Mouse (Mus musculus) limb, embryonic 12.5 days (tissue): ENCODE results near the gene Prpf8. TPM values are rescaled to one million over a fixed set of nuclear protein-coding genes. Genes with fewer than 3 reads are reported as not detected.

Experiments
- ATAC-seq: fragments of 200-750 bp; cut with Nextera tagmentation; 2 replicates; pipeline ENCODE4 v1.8.0; 2017; ENCODE audit warnings: low read depth, moderate TSS enrichment; ENCODE audit not compliant: insufficient number of reproducible peaks, insufficient read depth, low FRiP score, low TSS enrichment
- H3K27ac ChIP-seq: fragments of 300-500 bp; sonication (generic); 2 replicates; pipeline ENCODE4 v1.5.1; 2016; ENCODE audit warnings: mild to moderate bottlenecking, moderate library complexity
- H3K27me3 ChIP-seq: fragments of 300-500 bp; sonication (generic); 2 replicates; pipeline ENCODE4 v1.6.1; 2016; ENCODE audit warnings: mild to moderate bottlenecking, moderate library complexity
- H3K36me3 ChIP-seq: fragments of 300-500 bp; sonication (generic); 2 replicates; pipeline ENCODE4 v1.6.1; 2016; ENCODE audit warnings: mild to moderate bottlenecking, moderate library complexity
- H3K4me1 ChIP-seq: fragments of 300-500 bp; sonication (generic); replicated peaks from 2 replicates; pipeline ENCODE4 v1.6.1; 2016
- H3K4me2 ChIP-seq: fragments of 300-500 bp; sonication (generic); 2 replicates; pipeline ENCODE4 v1.6.1; 2016; ENCODE audit warnings: mild to moderate bottlenecking, moderate library complexity
- H3K4me3 ChIP-seq: fragments of 300-500 bp; sonication (generic); replicated peaks from 2 replicates; pipeline ENCODE4 v1.5.1; 2016; ENCODE audit warnings: mild to moderate bottlenecking
- H3K9ac ChIP-seq: fragments of 300-500 bp; sonication (generic); replicated peaks from 2 replicates; pipeline ENCODE4 v1.6.1; 2016; ENCODE audit warnings: mild to moderate bottlenecking, moderate library complexity
- H3K9me3 ChIP-seq: fragments of 300-500 bp; sonication (generic); 2 replicates; pipeline ENCODE4 v1.6.1; 2016; ENCODE audit warnings: mild to moderate bottlenecking, moderate library complexity
- WGBS: fragments of 180-500 bp; shearing (Covaris S2); methylation state at CpG from one replicate; pipeline ENCODE4 v1.1.7; 2016; 5-methylcytosine and 5-hydroxymethylcytosine counted together
- polyA plus RNA-seq: library from polyadenylated mRNA; unstranded; fragments of >200 nt; fragmentation: Nextera tagmentation; extraction: Ambion mirVana; gene quantifications from 2 replicates; pipeline ENCODE4 v1.2.1, GENCODE M21; 2016

Prpf8 gene
- polyA plus RNA-seq, 1 experiment from 2014 or later = 83.0 TPM

- Histone ChIP-seq H3K27ac (no peak overlapping the region), H3K4me2 (no peak overlapping the region), H3K9me3 (no peaks in the 10 kb centered on the region), H3K4me3 (no peak overlapping the region), H3K9ac (no peak overlapping the region), H3K27me3 (no peaks in the 10 kb centered on the region), H3K4me1 (peaks cover 29% of the 10 kb centered on the region), H3K36me3 (peaks cover 61% of the 10 kb centered on the region)
- no peak for ATAC-seq
- WGBS = 56% methylated on average over 8 of the region's 8 CpGs
Observed at GRCm38 (mm10) chr11:75508904-75509303, 22.3 kb downstream of the Prpf8 start.

GRCm38 (mm10) chr11:75509741-75510626, 23.4 kb downstream of the Prpf8 start, which contains the start of gene Rilp:
TSS of gene Rilp (plus strand) at chr11:75510094.
- Histone ChIP-seq H3K27me3 (no peaks in the 10 kb centered on the region), H3K36me3 (peaks cover 50% of the 10 kb centered on the region), H3K4me2 (peak within 1 kb of the TSS; percentile 90), H3K4me1 (peaks cover 36% of the 10 kb centered on the region), H3K9ac (peak within 1 kb of the TSS; percentile 63), H3K9me3 (no peaks in the 10 kb centered on the region), H3K27ac (peak within 1 kb of the TSS; percentile 75), H3K4me3 (peak within 1 kb of the TSS; percentile 52)
- 3% methylated on average over 43 of the region's 43 CpGs for WGBS
- ATAC-seq = peak; percentile 68

- Histone ChIP-seq H3K4me1 (peaks cover 36% of the 10 kb centered on the region), H3K27me3 (no peaks in the 10 kb centered on the region), H3K36me3 (peaks cover 45% of the 10 kb centered on the region), H3K4me2 (peak overlapping the region; percentile 90), H3K9me3 (no peaks in the 10 kb centered on the region), H3K27ac (peak overlapping the region; percentile 75), H3K4me3 (peak overlapping the region; percentile 52), H3K9ac (peak overlapping the region; percentile 63)
- WGBS = 4% methylated on average over 24 of the region's 24 CpGs
- ATAC-seq = peak; percentile 69
Observed at GRCm38 (mm10) chr11:75510627-75510993, 24.0 kb downstream of the Prpf8 start.

DNA sequence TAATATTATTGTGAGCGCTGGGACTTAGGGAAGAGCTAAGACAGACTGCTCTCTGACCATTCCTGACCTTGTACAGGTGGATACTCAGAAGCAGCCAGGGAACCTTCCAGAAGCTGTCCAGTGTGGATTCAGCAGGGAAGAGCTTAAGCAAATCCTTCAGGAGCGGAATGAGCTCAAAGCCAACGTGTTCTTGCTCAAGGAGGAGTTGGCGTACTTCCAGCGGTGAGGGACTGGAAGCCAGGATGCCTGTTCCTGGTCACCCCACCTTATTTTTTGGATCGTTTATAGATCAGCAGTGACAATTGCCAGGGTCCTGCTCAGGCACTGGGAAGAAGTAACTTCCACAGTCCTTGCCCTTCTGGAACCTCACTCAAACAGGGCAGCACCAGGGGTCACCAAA, 24.6 kb downstream of the Prpf8 start:
- Histone ChIP-seq H3K9ac (no peak overlapping the region), H3K36me3 (peaks cover 39% of the 10 kb centered on the region), H3K9me3 (no peaks in the 10 kb centered on the region), H3K4me3 (0 out of 2 replicates have a peak overlapping the region, but pooled peaks have one; percentile 52), H3K27me3 (no peaks in the 10 kb centered on the region), H3K4me1 (peaks cover 36% of the 10 kb centered on the region), H3K27ac (no peak overlapping the region), H3K4me2 (no peak overlapping the region)
- no peak for ATAC-seq
- 88% methylated on average over 6 of the region's 6 CpGs for WGBS

DNA sequence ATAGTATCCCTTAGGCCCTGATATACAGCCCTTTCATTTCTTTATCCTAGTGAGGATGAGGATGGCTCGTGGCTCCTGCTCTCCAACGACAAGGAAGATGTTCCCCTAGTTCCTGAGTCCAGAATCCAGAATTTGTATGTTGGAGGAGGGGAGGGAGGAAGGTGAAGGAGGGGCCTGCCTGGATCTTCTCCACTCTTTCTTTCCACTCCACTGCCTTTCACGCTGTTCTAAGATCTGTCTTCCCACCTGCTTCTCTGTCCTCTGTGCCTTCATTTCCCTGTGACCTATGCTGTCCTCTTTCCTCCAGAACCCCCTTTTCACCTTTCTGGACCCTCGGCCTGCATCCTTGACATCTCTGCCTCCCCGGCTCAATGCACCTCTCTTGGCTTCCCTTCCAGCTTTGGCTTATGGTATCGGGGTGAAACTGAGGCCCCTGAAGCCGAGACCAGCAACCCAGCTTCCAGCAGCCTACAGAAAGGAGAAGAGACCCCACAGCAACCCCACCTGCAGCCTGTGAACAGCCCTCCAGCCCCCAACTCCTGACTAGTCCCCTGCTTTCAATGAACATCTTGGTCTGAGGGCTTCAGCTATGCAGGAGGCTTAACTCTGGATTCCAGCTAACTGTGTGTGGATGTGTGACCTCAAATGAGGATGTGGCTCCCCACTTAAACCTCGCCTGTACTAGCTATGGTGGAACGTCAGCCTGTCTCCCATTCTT, 25.8 kb downstream of the Prpf8 start:
- H3K4me2 ChIP-seq = no peak overlapping the region
- H3K4me3 ChIP-seq = no peak overlapping the region
- no peak for ATAC-seq
- no peaks in the 10 kb centered on the region for H3K9me3 ChIP-seq
- H3K27ac ChIP-seq = no peak overlapping the region
- WGBS = 78% methylated on average over 9 of the region's 9 CpGs
- H3K36me3 ChIP-seq = peaks cover 28% of the 10 kb centered on the region
- no peak overlapping the region for H3K9ac ChIP-seq
- H3K27me3 ChIP-seq = no peaks in the 10 kb centered on the region
- peaks cover 36% of the 10 kb centered on the region for H3K4me1 ChIP-seq

DNA sequence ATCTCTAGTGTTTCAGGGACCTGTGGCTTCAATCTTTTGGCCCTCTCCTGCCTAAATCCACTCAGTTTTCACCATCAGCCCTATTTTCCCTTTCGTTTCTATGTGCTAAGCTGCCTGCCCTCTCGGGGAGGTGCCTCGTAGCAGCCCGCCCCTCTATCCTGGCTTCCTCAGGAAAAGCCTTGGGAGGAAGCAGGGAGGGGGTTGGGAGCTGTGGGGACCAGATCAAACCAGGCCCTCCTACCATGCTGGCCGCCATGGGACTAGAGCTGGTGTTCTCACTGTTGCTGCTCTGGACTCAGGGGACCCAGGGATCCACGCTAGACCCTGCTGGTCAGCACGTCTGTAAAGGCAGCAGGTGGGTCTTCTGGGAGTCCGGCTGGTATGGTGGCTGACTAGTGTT, 26.7 kb downstream of the Prpf8 start, which contains the start of gene Scarf1:
Gene Scarf1 (plus strand): TSS at position 205 of the 400 bp plus-strand sequence.
- Histone ChIP-seq H3K27ac (no peak within 1 kb of the TSS), H3K4me1 (peaks cover 35% of the 10 kb centered on the region), H3K9me3 (no peaks in the 10 kb centered on the region), H3K27me3 (no peaks in the 10 kb centered on the region), H3K36me3 (peaks cover 19% of the 10 kb centered on the region), H3K9ac (no peak within 1 kb of the TSS), H3K4me3 (no peak within 1 kb of the TSS), H3K4me2 (peak within 1 kb of the TSS; percentile 6; the same call in 1 of the 2 replicates)
- no peak for ATAC-seq
- WGBS = 53% methylated on average over 8 of the region's 8 CpGs

GRCm38 (mm10) chr11:75515186-75515585, 28.6 kb downstream of the Prpf8 start:
- H3K27me3 ChIP-seq = no peaks in the 10 kb centered on the region
- H3K4me1 ChIP-seq = peaks cover 17% of the 10 kb centered on the region
- no peak overlapping the region for H3K4me2 ChIP-seq
- WGBS = 90% methylated on average over 25 of the region's 25 CpGs
- no peak overlapping the region for H3K27ac ChIP-seq
- no peaks in the 10 kb centered on the region for H3K9me3 ChIP-seq
- H3K9ac ChIP-seq = no peak overlapping the region
- H3K4me3 ChIP-seq = no peak overlapping the region
- peaks cover 5% of the 10 kb centered on the region; the same call in 1 of the 2 replicates for H3K36me3 ChIP-seq
- ATAC-seq = no peak

DNA sequence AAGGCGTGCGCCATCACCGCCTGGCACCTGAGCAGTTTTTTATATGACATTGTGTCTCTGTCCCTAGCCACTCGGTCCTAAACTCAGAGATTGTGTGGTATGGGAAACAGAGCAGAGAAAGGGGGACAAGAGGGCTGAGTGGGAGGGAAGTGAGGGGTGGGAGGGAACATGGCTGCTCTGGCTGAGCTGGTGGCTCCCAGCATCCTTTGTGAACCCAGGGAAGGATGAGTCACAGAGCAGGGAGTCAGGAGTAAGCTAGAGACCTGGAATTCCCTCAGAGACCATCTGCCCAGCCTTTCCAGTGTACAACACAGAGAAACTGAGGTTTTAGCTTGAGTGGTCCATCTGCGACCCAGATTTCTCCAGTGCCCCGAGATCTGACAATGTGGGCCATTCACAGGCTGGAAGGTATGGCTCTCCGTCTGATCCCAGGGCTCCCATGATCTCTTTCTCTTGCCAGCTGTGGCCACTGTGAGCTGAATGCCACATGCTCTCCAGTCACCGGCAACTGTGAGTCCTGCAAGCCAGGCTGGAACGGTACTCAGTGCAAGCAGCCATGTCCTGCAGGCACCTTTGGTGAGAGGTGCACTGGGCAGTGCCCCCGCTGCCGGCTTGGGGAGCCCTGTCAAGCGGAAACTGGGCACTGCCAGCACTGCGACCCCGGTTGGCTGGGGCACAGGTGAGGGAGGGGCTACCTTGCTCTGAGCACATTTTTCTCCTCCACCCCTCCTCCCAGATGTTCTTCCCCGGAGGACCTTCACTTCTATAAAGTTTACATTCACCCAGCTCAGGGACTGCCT, 33.4 kb downstream of the Prpf8 start:
- Histone ChIP-seq H3K9ac (0 out of 2 replicates have a peak overlapping the region, but pooled peaks have one; percentile 2), H3K27ac (no peak overlapping the region; the same call in 1 of the 2 replicates), H3K27me3 (no peaks in the 10 kb centered on the region), H3K4me1 (peaks cover 4% of the 10 kb centered on the region; the same call in 1 of the 2 replicates), H3K9me3 (no peaks in the 10 kb centered on the region), H3K36me3 (no peaks in the 10 kb centered on the region), H3K4me3 (no peak overlapping the region), H3K4me2 (no peak overlapping the region)
- no peak for ATAC-seq
- WGBS = 76% methylated on average over 15 of the region's 15 CpGs

GRCm38 (mm10) chr11:75521609-75522008, 35.0 kb downstream of the Prpf8 start:
- Histone ChIP-seq H3K4me1 (peaks cover 4% of the 10 kb centered on the region; the same call in 1 of the 2 replicates), H3K9ac (no peak overlapping the region), H3K36me3 (no peaks in the 10 kb centered on the region), H3K4me3 (no peak overlapping the region), H3K9me3 (no peaks in the 10 kb centered on the region), H3K4me2 (no peak overlapping the region), H3K27me3 (no peaks in the 10 kb centered on the region), H3K27ac (no peak overlapping the region)
- WGBS = 84% methylated on average over 4 of the region's 4 CpGs
- ATAC-seq = no peak

DNA sequence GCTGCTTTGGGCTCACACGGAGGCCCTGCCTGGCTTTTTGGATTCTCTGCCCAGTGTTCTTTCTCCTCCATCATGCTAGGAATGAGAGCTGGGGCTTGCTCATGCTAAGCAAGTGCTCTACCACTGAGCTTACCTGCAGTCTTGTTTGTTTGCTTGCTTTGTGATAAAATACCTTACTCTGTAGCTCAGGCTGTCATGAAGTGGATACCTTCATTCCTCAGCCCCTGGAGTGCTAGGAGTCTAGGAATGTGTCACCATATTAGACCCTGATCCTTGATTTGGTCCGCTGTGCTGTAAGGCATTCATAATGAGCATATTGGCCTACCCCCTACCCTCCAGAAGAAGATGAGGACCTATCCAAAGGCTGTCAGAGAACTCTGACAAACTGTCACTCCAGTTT, 36.2 kb downstream of the Prpf8 start:
- no peak overlapping the region for H3K4me3 ChIP-seq
- H3K9ac ChIP-seq = no peak overlapping the region
- H3K27ac ChIP-seq = no peak overlapping the region
- H3K4me1 ChIP-seq = peaks cover 4% of the 10 kb centered on the region; the same call in 1 of the 2 replicates
- 77% methylated on average over 2 of the region's 2 CpGs for WGBS
- no peak overlapping the region for H3K4me2 ChIP-seq
- no peak for ATAC-seq
- H3K27me3 ChIP-seq = no peaks in the 10 kb centered on the region
- no peaks in the 10 kb centered on the region for H3K36me3 ChIP-seq
- no peaks in the 10 kb centered on the region for H3K9me3 ChIP-seq
